14 mouse cellular contexts compared by ENCODE assay signal in the genomic region with DNA sequence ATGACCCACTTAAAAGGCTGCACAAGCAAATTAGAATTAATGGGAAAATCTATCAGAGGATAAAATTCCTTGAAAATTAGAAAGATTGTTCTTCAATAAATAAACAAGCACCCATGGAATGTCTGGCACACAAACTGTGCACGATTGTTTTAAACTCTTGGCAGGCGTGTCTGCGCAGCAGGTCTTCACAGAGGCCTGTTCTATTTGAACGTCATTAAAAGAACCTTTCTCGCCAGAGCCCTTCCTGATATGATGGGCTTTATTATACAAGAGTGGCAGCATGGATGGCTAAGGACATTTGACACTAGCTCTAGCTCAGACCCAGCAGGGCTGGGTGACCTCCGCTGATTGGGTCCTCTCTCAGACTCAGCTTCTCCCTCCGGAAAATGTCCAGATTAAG.
A peak's percentile ranks its signal among the peaks of the same experiment; 100 is the strongest.
DNase-seq lines count a peak whose midpoint lies in the region; ATAC-seq lines count a peak whose summit lies in the region.
"Had no signal": no experiment of that assay in that cellular context is flagged by ENCODE, and none has a peak within 500 bp of the region (broad histone marks: within the 10 kb centered on the region; RNA-seq: fewer than 3 reads in every experiment).

No protein-coding gene starts in this region.

- no peak overlapping the region for H3K4me2 ChIP-seq in heart, embryonic 12.5 days
- no peak overlapping the region for H3K4me2 ChIP-seq in midbrain, embryonic 16.5 days (ENCODE audit: low read length)
- H3K4me2 ChIP-seq: hindbrain, embryonic 15.5 days; stomach, embryonic 15.5 days had no signal

- no peaks in the 10 kb centered on the region; the same call in 1 of the 2 replicates for H3K9me3 ChIP-seq in heart, embryonic 12.5 days (replicated peaks)
- no peaks in the 10 kb centered on the region for H3K9me3 ChIP-seq in embryonic facial prominence, embryonic 10.5 days
- no peaks in the 10 kb centered on the region for H3K9me3 ChIP-seq in midbrain, embryonic 16.5 days (replicated peaks; ENCODE audit: control insufficient read depth, low read length, poor library complexity, severe bottlenecking)
- H3K9me3 ChIP-seq: hindbrain, embryonic 15.5 days; stomach, embryonic 15.5 days had no signal

- no peaks in the 10 kb centered on the region for H3K27me3 ChIP-seq in heart, embryonic 12.5 days (replicated peaks)
- no peaks in the 10 kb centered on the region for H3K27me3 ChIP-seq in embryonic facial prominence, embryonic 10.5 days (replicated peaks; ENCODE audit: low read depth, poor library complexity, severe bottlenecking)
- H3K27me3 ChIP-seq in midbrain, embryonic 16.5 days (ENCODE audit: control insufficient read depth, insufficient read depth, low read depth, low read length): no peaks in the 10 kb centered on the region
- H3K27me3 ChIP-seq: hindbrain, embryonic 15.5 days; stomach, embryonic 15.5 days had no signal

- peak; percentile 30 to 55 for DNase-seq in heart, adult 18-20 months
- peak; percentile 29 for DNase-seq in layer of hippocampus, adult 11-12 months (ENCODE audit: low spot score)
- no peak for DNase-seq in layer of hippocampus, adult 9-10 months (ENCODE audit: low spot score)
- no peak for DNase-seq in embryonic facial prominence, embryonic 10.5 days (ENCODE audit: low spot score)
- peak; percentile 24 to 30 for DNase-seq in layer of hippocampus, adult 8-10 months (ENCODE audit: low spot score in 2 of 2)
- no peak for DNase-seq in gastrocnemius, postnatal 25 days
- DNase-seq: lung, postnatal 14 days; midbrain, embryonic 14.5 days; right cerebral cortex, postnatal 4 days had no signal

- H3K27ac ChIP-seq in heart, embryonic 12.5 days (ENCODE audit: poor library complexity, severe bottlenecking): no peak overlapping the region
- peak overlapping the region; percentile 48; the same call in 1 of the 2 replicates for H3K27ac ChIP-seq in embryonic facial prominence, embryonic 10.5 days (replicated peaks)
- H3K27ac ChIP-seq in midbrain, embryonic 16.5 days (ENCODE audit: low read length): no peak overlapping the region
- H3K27ac ChIP-seq: hindbrain, embryonic 15.5 days; stomach, embryonic 15.5 days had no signal

- no peak overlapping the region for H3K9ac ChIP-seq in heart, embryonic 12.5 days
- no peak overlapping the region for H3K9ac ChIP-seq in midbrain, embryonic 16.5 days (ENCODE audit: low read depth, low read length)
- H3K9ac ChIP-seq: hindbrain, embryonic 15.5 days; stomach, embryonic 15.5 days had no signal

- H3K36me3 ChIP-seq in heart, embryonic 12.5 days: 0 out of 2 replicates have a peak, but pooled peaks cover 3% of the 10 kb centered on the region
- H3K36me3 ChIP-seq in embryonic facial prominence, embryonic 10.5 days (replicated peaks): peaks cover 7% of the 10 kb centered on the region; the same call in 1 of the 2 replicates
- H3K36me3 ChIP-seq in midbrain, embryonic 16.5 days (ENCODE audit: control insufficient read depth, insufficient read depth, low read length): no peaks in the 10 kb centered on the region
- H3K36me3 ChIP-seq: hindbrain, embryonic 15.5 days; stomach, embryonic 15.5 days had no signal

- H3K4me3 ChIP-seq in heart, embryonic 12.5 days: no peak overlapping the region
- H3K4me3 ChIP-seq in embryonic facial prominence, embryonic 10.5 days: no peak overlapping the region
- no peak overlapping the region for H3K4me3 ChIP-seq in midbrain, embryonic 16.5 days (ENCODE audit: low read depth, low read length)
- H3K4me3 ChIP-seq: erythroblast, embryonic 14.5 days; hindbrain, embryonic 15.5 days; stomach, embryonic 15.5 days had no signal

- H3K4me1 ChIP-seq in heart, embryonic 12.5 days (replicated peaks): peaks cover 10% of the 10 kb centered on the region
- H3K4me1 ChIP-seq in embryonic facial prominence, embryonic 10.5 days: peaks cover 23% of the 10 kb centered on the region
- no peaks in the 10 kb centered on the region for H3K4me1 ChIP-seq in midbrain, embryonic 16.5 days (ENCODE audit: control insufficient read depth, insufficient read depth, low read length)

- 84% methylated on average over 7 of the region's 7 CpGs for WGBS in heart, embryonic 12.5 days
- WGBS in embryonic facial prominence, embryonic 10.5 days: 77% methylated on average over 7 of the region's 7 CpGs
- 60% methylated on average over 7 of the region's 7 CpGs for WGBS in midbrain, embryonic 16.5 days

- ATAC-seq in heart, embryonic 12.5 days (ENCODE audit: insufficient number of reproducible peaks, low FRiP score): no peak
- ATAC-seq in midbrain, embryonic 16.5 days: no peak

Comparison
In these comparisons a context has a peak if more than half of its experiments do, and no peak if none do; other contexts are left out.
1. DNase-seq: peak in heart, adult 18-20 months (2 of 2), layer of hippocampus, adult 11-12 months (single experiment) and layer of hippocampus, adult 8-10 months (2 of 2); none in layer of hippocampus, adult 9-10 months (single experiment), embryonic facial prominence, embryonic 10.5 days (single experiment) and gastrocnemius, postnatal 25 days (single experiment).